Mouse (Mus musculus) erythroblast, embryonic 14.5 days (primary cell): ENCODE measurements around the gene Apbb2.

Source experiments
- GATA1 ChIP-seq: IDR thresholded peaks from 2 replicates; pipeline ENCODE4 v1.6.1; 2012; ENCODE audit warnings: low read length, inconsistent platforms, mixed read lengths
- TAL1 ChIP-seq: IDR thresholded peaks from 3 replicates; pipeline ENCODE4 v1.6.1; 2012; ENCODE audit warnings: low read length, inconsistent platforms, mixed read lengths

GRCm38 (mm10) chr5:66420011-66420410 is 198.6 kb downstream of the Apbb2 start:
- TF ChIP-seq TAL1, result no peak
- TF ChIP-seq GATA1, result no peak
